In the genomic region with DNA sequence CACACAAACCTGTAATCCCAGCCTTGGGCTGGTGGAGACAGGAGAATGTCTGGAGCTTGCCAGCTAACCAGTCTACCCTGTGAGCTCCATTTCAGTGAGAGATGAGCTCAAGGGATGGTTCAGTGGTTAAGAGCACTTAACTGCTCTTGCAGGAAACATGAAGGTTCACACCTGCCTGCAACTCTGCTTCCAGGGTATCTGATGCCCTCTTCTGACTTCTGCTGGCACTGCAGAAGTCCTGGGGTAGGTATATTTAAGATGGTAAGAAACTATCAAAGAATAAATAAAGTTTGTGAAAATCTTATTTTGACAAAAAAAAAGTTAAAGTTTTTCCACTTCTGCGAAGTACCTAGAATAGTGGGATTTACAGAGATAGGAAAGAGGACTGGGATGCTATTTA, we compare ENCODE assay signal across 12 mouse cellular contexts. TPM values are rescaled to one million over a fixed set of nuclear protein-coding genes. Genes with fewer than 3 reads are reported as not detected.
DNase-seq lines count a peak whose midpoint lies in the region; ATAC-seq and TF ChIP-seq lines count a peak whose summit lies in the region.
"Had no signal": no experiment of that assay in that cellular context is flagged by ENCODE, and none has a peak within 500 bp of the region (broad histone marks: within the 10 kb centered on the region; RNA-seq: fewer than 3 reads in every experiment).

No protein-coding gene starts in this region.

- H3K4me3 ChIP-seq in liver, postnatal 0 days (ENCODE audit: low read depth, low read length), result no peak overlapping the region
- H3K4me3 ChIP-seq in limb, embryonic 10.5 days, result no peak overlapping the region
- H3K4me3 ChIP-seq: limb, embryonic 12.5 days; midbrain, embryonic 12.5 days had no signal

- H3K36me3 ChIP-seq in liver, postnatal 0 days (replicated peaks; ENCODE audit: insufficient read depth, low read length), result peaks cover 14% of the 10 kb centered on the region
- H3K36me3 ChIP-seq in limb, embryonic 10.5 days, result peaks cover 15% of the 10 kb centered on the region

- TF ChIP-seq CTCF in liver, postnatal 0 days (IDR thresholded peaks at IDR 0.05; ENCODE audit: low read depth), result peak; percentile 52

- no peaks in the 10 kb centered on the region for H3K9me3 ChIP-seq in liver, postnatal 0 days (ENCODE audit: low read length)
- no peaks in the 10 kb centered on the region for H3K9me3 ChIP-seq in limb, embryonic 10.5 days (replicated peaks)
- H3K9me3 ChIP-seq: G1E; limb, embryonic 12.5 days; midbrain, embryonic 12.5 days had no signal

- H3K27ac ChIP-seq in liver, postnatal 0 days (ENCODE audit: low read depth), result no peak overlapping the region
- H3K27ac ChIP-seq in limb, embryonic 10.5 days, result no peak overlapping the region
- H3K27ac ChIP-seq: limb, embryonic 12.5 days; midbrain, embryonic 12.5 days had no signal

- H3K27me3 ChIP-seq in liver, postnatal 0 days (ENCODE audit: insufficient read depth, low read length), result no peaks in the 10 kb centered on the region
- H3K27me3 ChIP-seq in limb, embryonic 10.5 days (ENCODE audit: low read depth, poor library complexity, severe bottlenecking), result no peaks in the 10 kb centered on the region
- H3K27me3 ChIP-seq: limb, embryonic 12.5 days; midbrain, embryonic 12.5 days had no signal

- no peak overlapping the region for H3K4me2 ChIP-seq in liver, postnatal 0 days (ENCODE audit: low read depth, low read length)
- H3K4me2 ChIP-seq: limb, embryonic 12.5 days; midbrain, embryonic 12.5 days had no signal

- WGBS in liver, postnatal 0 days (ENCODE audit: insufficient replicate concordance), result 43% methylated on average over 1 of the region's 1 CpGs
- WGBS in limb, embryonic 10.5 days, result 33% methylated on average over 1 of the region's 1 CpGs

- peaks cover 20% of the 10 kb centered on the region for H3K4me1 ChIP-seq in liver, postnatal 0 days (ENCODE audit: insufficient read depth)
- no peaks in the 10 kb centered on the region for H3K4me1 ChIP-seq in limb, embryonic 10.5 days
- H3K4me1 ChIP-seq: limb, embryonic 12.5 days; midbrain, embryonic 12.5 days had no signal

- ATAC-seq in liver, postnatal 0 days, result no peak

- no peak overlapping the region for H3K9ac ChIP-seq in liver, postnatal 0 days (replicated peaks)
- H3K9ac ChIP-seq: limb, embryonic 12.5 days; midbrain, embryonic 12.5 days had no signal

- TF ChIP-seq EP300 in liver, postnatal 0 days (IDR thresholded peaks at IDR 0.05; ENCODE audit: low read depth), result no peak

- peak; percentile 17 for DNase-seq in kidney, adult 18-20 months
- DNase-seq in kidney, postnatal 10 days, result no peak
- DNase-seq in 416B (ENCODE audit: low read depth) (peak; percentile 26), NIH3T3 (ENCODE audit: low read depth) (peak; percentile 11)
- no peak for DNase-seq in liver, postnatal 0 days
- no peak for DNase-seq in urinary bladder, postnatal 25 days (ENCODE audit: low spot score)
- DNase-seq in lung, postnatal 14 days, result no peak
- no peak for DNase-seq in limb, embryonic 10.5 days (ENCODE audit: low spot score)
- DNase-seq: gastrocnemius, postnatal 10 days had no signal

RNA-seq across cellular contexts. Expression of a gene that starts 6.9 kb away (rescaled TPM):
- 31.8 and 35.4 TPM in 2 replicates for polyA plus RNA-seq in liver, postnatal 0 days (2015; fragmentation: Nextera tagmentation; extraction: Ambion mirVana)
- 1.7 and 2.1 TPM in 2 replicates for polyA plus RNA-seq in limb, embryonic 10.5 days (2016; fragmentation: Nextera tagmentation; extraction: Ambion mirVana)

RNA-seq across cellular contexts. Expression of a gene that starts 20.5 kb away (rescaled TPM):
- not detected in 2 replicates for polyA plus RNA-seq in liver, postnatal 0 days (2015; fragmentation: Nextera tagmentation; extraction: Ambion mirVana)
- not detected in 2 replicates for polyA plus RNA-seq in limb, embryonic 10.5 days (2016; fragmentation: Nextera tagmentation; extraction: Ambion mirVana)
- polyA plus RNA-seq: G1E; limb, embryonic 12.5 days had no signal

RNA-seq across cellular contexts. Expression of a gene that starts 34.5 kb away (rescaled TPM):
- 3.8 and 4.5 TPM in 2 replicates for polyA plus RNA-seq in liver, postnatal 0 days (2015; fragmentation: Nextera tagmentation; extraction: Ambion mirVana)
- polyA plus RNA-seq in limb, embryonic 10.5 days (2016; fragmentation: Nextera tagmentation; extraction: Ambion mirVana), result 10.6 and 11.4 TPM in 2 replicates

Comparison
In these comparisons a context has a peak if more than half of its experiments do, and no peak if none do; other contexts are left out.
1. DNase-seq: peak in kidney, adult 18-20 months (single experiment), 416B (single experiment) and NIH3T3 (single experiment); none in kidney, postnatal 10 days (single experiment), liver, postnatal 0 days (single experiment), urinary bladder, postnatal 25 days (single experiment), lung, postnatal 14 days (single experiment) and limb, embryonic 10.5 days (single experiment).
2. RNA of a gene that starts 6.9 kb away (polyA plus RNA-seq): 31.8 to 35.4 TPM in liver, postnatal 0 days; 1.7 to 2.1 TPM in limb, embryonic 10.5 days; every median in the first group is over 10 times any median in the second.